Mouse (Mus musculus) E14TG2a.4 (cell line): ENCODE results near the gene Espn.

Experiments
- CTCF ChIP-seq: conservative IDR thresholded peaks from 2 replicates; pipeline ENCODE4 v1.5.1; 2014; ENCODE audit warnings: low read length
- POU5F1 ChIP-seq: IDR thresholded peaks from 2 replicates; pipeline ENCODE4 v1.6.1; 2014; ENCODE audit warnings: low read length, borderline replicate concordance

GRCm38 (mm10) chr4:152185137-152185509 lies 33.0 kb upstream of the Espn start:
- TF ChIP-seq CTCF (no peak; the same call in 1 of the 2 replicates), POU5F1 (no peak)
